Mouse (Mus musculus): ENCODE data around the gene Racgap1. TPM values are rescaled to one million over a fixed set of nuclear protein-coding genes. Genes with fewer than 3 reads are reported as not detected.

Gene Racgap1
- polyA plus RNA-seq, 1 experiment from 2014 or later, result 39.0 TPM

DNA sequence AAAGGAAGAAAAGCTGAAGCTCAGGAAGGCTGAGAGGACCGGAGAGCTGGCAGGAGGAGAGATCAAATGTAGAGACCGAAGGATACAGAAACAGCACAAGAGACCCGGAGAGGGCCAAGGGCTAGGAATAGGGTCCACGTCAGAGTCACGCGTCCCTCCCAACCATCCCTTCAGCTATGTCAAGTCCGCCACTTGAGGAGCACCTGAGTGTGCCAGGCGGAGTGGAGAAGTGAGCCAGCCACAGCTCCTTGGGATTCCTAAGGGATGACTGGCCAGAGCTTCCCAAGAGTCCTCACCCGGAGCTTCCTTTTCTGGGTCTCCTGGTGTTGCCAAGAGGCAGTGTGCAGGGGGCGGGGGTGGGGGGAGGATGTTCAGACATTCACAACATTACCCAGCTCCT is 56.5 kb downstream of the Racgap1 start:
- H3K4me2 ChIP-seq (ENCODE audit: low read length), result no peak overlapping the region
- H3K9me3 ChIP-seq (replicated peaks; ENCODE audit: control insufficient read depth, low read length, poor library complexity, severe bottlenecking), result no peaks in the 10 kb centered on the region
- peaks cover 47% of the 10 kb centered on the region for H3K27me3 ChIP-seq (ENCODE audit: control insufficient read depth, insufficient read depth, low read depth, low read length)
- no peak for ATAC-seq
- peaks cover 11% of the 10 kb centered on the region for H3K4me1 ChIP-seq (ENCODE audit: control insufficient read depth, insufficient read depth, low read length)
- H3K9ac ChIP-seq (ENCODE audit: low read depth, low read length), result no peak overlapping the region
- WGBS, result 90% methylated on average over 10 of the region's 10 CpGs
- H3K4me3 ChIP-seq (ENCODE audit: low read depth, low read length), result no peak overlapping the region
- H3K36me3 ChIP-seq (ENCODE audit: control insufficient read depth, insufficient read depth, low read length), result no peaks in the 10 kb centered on the region
- H3K27ac ChIP-seq (ENCODE audit: low read length), result no peak overlapping the region

DNA sequence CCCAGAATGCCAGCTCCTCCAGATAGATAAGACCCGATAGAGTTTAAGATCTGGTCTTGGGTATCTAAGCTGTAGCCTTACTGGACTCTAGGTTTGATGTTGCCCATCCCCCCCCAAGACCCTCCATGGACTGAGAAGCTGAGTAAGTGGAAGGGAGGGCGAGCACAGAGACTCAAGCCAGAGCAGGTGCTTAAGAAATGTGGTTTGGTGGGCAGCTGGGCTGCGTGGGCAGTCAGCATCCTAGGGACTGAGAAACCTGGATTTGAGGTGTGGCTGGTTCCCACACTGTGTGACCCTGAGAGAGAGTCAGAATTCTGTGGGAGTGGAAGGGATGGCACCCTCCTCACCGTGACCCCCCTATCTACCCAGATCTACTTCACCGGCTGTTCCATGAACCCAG is 58.6 kb downstream of the Racgap1 start:
- ATAC-seq, result no peak
- no peak overlapping the region for H3K9ac ChIP-seq (ENCODE audit: low read depth, low read length)
- H3K27ac ChIP-seq (ENCODE audit: low read length), result no peak overlapping the region
- 88% methylated on average over 5 of the region's 5 CpGs for WGBS
- peaks cover 6% of the 10 kb centered on the region; the same call in 1 of the 2 replicates for H3K4me1 ChIP-seq (ENCODE audit: control insufficient read depth, insufficient read depth, low read length)
- peaks cover 66% of the 10 kb centered on the region for H3K27me3 ChIP-seq (ENCODE audit: control insufficient read depth, insufficient read depth, low read depth, low read length)
- no peak overlapping the region for H3K4me2 ChIP-seq (ENCODE audit: low read length)
- no peak overlapping the region for H3K4me3 ChIP-seq (ENCODE audit: low read depth, low read length)
- H3K9me3 ChIP-seq (replicated peaks; ENCODE audit: control insufficient read depth, low read length, poor library complexity, severe bottlenecking), result no peaks in the 10 kb centered on the region
- no peaks in the 10 kb centered on the region for H3K36me3 ChIP-seq (ENCODE audit: control insufficient read depth, insufficient read depth, low read length)

DNA sequence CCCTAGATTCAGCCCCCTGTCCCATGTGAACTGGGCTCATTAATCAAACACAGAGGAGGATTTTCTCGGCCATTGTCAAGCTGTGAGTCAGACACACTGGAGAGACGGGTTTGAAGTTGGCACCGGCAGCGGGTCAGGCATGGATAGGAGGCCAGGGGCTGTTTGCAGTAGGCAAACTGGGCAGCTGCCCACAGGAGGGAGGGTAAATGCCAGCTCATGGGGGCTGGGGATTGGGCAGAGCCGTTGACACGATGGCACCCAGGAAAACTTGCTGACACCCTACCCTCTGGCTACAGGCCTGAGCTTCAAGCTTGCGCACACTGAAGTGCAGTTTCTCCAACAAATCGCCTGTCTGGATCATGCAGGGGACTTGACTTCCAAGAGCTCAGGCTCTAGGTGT is 59.3 kb downstream of the Racgap1 start:
- Histone ChIP-seq H3K4me3 (ENCODE audit: low read depth, low read length) (no peak overlapping the region), H3K27me3 (ENCODE audit: control insufficient read depth, insufficient read depth, low read depth, low read length) (peaks cover 64% of the 10 kb centered on the region), H3K4me2 (ENCODE audit: low read length) (no peak overlapping the region), H3K9me3 (replicated peaks; ENCODE audit: control insufficient read depth, low read length, poor library complexity, severe bottlenecking) (no peaks in the 10 kb centered on the region), H3K36me3 (ENCODE audit: control insufficient read depth, insufficient read depth, low read length) (no peaks in the 10 kb centered on the region), H3K4me1 (ENCODE audit: control insufficient read depth, insufficient read depth, low read length) (peaks cover 6% of the 10 kb centered on the region; the same call in 1 of the 2 replicates), H3K27ac (ENCODE audit: low read length) (no peak overlapping the region), H3K9ac (ENCODE audit: low read depth, low read length) (no peak overlapping the region)
- no peak for ATAC-seq
- WGBS, result 66% methylated on average over 8 of the region's 8 CpGs

DNA sequence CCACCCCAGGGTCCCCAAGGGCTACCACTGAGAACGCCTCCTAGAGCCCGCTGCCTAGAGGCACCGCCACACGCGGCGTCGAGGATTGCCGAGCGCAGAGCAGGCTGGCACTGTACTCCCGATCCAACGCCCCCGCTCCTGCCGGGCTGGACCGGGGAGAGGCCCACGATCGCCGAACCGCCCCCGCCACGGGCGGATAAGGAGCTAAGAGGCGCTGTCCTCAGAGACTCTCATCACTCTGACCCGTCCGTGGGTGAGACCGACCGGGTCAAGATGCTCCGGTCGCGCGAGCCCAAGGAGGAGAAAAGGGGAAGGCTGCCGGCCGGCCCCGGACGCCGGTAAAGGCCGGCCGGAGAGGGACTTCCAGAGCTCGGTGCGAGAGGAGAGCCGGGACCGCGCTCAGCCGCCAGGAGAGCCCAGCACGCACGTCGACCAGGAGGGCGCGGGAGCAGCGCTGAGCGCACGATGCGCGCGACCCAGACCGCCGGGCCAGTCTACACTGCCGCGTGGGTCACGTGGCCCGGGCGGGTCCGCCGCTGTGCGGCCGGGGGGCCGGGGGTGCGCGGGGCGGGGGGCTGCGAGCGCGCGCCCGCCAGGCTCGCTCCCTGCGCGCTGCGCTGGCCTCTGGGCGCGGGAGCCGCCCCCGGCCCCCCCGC is 60.9 kb downstream of the Racgap1 start, which contains the start of gene Aqp5:
Gene Aqp5 (plus strand): TSS at position 354 of the 656 bp plus-strand sequence.
- under 1% methylated on average over 53 of the region's 83 CpGs for WGBS
- Histone ChIP-seq H3K4me1 (ENCODE audit: control insufficient read depth, insufficient read depth, low read length) (peaks cover 6% of the 10 kb centered on the region; the same call in 1 of the 2 replicates), H3K9ac (ENCODE audit: low read depth, low read length) (peak within 1 kb of the TSS; percentile 45; the same call in 1 of the 2 replicates), H3K4me2 (ENCODE audit: low read length) (peak within 1 kb of the TSS; percentile 60), H3K27ac (ENCODE audit: low read length) (no peak within 1 kb of the TSS), H3K36me3 (ENCODE audit: control insufficient read depth, insufficient read depth, low read length) (no peaks in the 10 kb centered on the region), H3K27me3 (ENCODE audit: control insufficient read depth, insufficient read depth, low read depth, low read length) (peaks cover 74% of the 10 kb centered on the region), H3K9me3 (replicated peaks; ENCODE audit: control insufficient read depth, low read length, poor library complexity, severe bottlenecking) (no peaks in the 10 kb centered on the region), H3K4me3 (ENCODE audit: low read depth, low read length) (peak within 1 kb of the TSS; percentile 44)
- peak; percentile 71 for ATAC-seq

DNA sequence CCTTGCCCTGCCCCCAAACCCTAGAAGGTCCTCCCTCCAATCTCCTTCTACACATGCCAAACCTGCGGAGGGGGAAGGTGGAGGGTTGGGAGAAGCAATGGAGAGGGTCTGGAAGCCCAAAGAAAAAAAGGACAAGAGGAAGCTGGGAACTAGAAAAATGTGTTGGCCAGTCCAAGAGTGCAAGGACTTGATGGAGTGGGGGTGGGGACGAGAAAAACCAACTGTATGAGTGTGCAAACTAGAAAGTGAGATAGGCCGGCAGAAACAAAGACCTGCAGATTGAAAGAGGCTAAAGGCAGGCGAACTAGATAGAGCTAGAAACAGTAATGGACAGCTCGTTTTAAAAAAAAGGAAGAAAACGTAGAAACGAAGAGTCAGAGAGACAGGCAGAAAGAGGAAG is 61.8 kb downstream of the Racgap1 start:
- H3K4me3 ChIP-seq (ENCODE audit: low read depth, low read length), result no peak overlapping the region
- no peaks in the 10 kb centered on the region for H3K9me3 ChIP-seq (replicated peaks; ENCODE audit: control insufficient read depth, low read length, poor library complexity, severe bottlenecking)
- no peak overlapping the region for H3K27ac ChIP-seq (ENCODE audit: low read length)
- ATAC-seq, result no peak
- no peak overlapping the region for H3K9ac ChIP-seq (ENCODE audit: low read depth, low read length)
- H3K36me3 ChIP-seq (ENCODE audit: control insufficient read depth, insufficient read depth, low read length), result no peaks in the 10 kb centered on the region
- H3K27me3 ChIP-seq (ENCODE audit: control insufficient read depth, insufficient read depth, low read depth, low read length), result peaks cover 76% of the 10 kb centered on the region
- H3K4me1 ChIP-seq (ENCODE audit: control insufficient read depth, insufficient read depth, low read length), result peaks cover 8% of the 10 kb centered on the region
- 11% methylated on average over 7 of the region's 7 CpGs for WGBS
- no peak overlapping the region for H3K4me2 ChIP-seq (ENCODE audit: low read length)

DNA sequence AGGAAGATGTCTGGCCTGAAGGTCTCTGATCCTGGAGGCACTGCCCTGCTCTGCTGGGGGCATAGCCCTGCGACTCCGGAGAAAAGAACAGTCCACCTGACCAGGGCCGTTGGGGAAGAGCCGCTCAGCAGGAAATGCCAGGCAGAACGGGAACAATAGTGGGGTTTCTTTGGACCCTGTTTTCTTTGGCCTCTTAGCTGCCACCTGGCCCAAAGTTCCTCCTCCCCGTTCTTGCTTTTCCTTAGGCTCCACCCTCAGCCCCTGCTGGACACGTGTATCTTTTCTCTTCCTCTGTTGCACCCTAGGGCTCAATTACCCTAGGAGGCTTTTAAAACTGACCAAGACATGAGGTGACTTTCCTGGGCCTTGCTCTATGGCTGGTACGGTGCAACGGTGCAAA is 62.2 kb downstream of the Racgap1 start:
- no peak overlapping the region for H3K4me3 ChIP-seq (ENCODE audit: low read depth, low read length)
- no peak overlapping the region for H3K27ac ChIP-seq (ENCODE audit: low read length)
- H3K27me3 ChIP-seq (ENCODE audit: control insufficient read depth, insufficient read depth, low read depth, low read length), result peaks cover 73% of the 10 kb centered on the region
- H3K4me2 ChIP-seq (ENCODE audit: low read length), result no peak overlapping the region
- 6% methylated on average over 9 of the region's 9 CpGs for WGBS
- no peaks in the 10 kb centered on the region for H3K36me3 ChIP-seq (ENCODE audit: control insufficient read depth, insufficient read depth, low read length)
- H3K9me3 ChIP-seq (replicated peaks; ENCODE audit: control insufficient read depth, low read length, poor library complexity, severe bottlenecking), result no peaks in the 10 kb centered on the region
- H3K4me1 ChIP-seq (ENCODE audit: control insufficient read depth, insufficient read depth, low read length), result peaks cover 9% of the 10 kb centered on the region
- ATAC-seq, result no peak
- no peak overlapping the region for H3K9ac ChIP-seq (ENCODE audit: low read depth, low read length)

DNA sequence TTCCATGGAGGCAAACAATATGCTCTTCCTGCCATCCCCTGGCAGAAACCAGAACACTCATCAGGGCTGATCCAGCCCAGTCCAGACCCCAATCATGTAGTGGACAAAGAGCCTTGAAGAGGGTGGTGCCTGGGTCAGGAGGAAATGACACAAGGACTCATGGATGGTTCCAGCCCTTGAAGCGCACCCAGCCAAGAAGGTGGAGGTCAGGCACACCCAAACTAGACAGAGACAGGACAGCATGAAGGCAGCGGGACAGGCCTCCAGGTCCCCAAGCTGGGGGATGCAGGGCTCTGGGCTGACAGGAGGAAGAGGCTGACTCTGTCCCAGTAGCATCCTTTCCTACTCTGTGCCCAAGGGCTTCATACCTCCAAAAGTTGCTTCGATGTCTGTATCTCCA is 64.9 kb downstream of the Racgap1 start:
- Histone ChIP-seq H3K27me3 (ENCODE audit: control insufficient read depth, insufficient read depth, low read depth, low read length) (peaks cover 70% of the 10 kb centered on the region), H3K4me2 (ENCODE audit: low read length) (no peak overlapping the region), H3K27ac (ENCODE audit: low read length) (no peak overlapping the region), H3K9ac (ENCODE audit: low read depth, low read length) (no peak overlapping the region), H3K4me3 (ENCODE audit: low read depth, low read length) (no peak overlapping the region), H3K36me3 (ENCODE audit: control insufficient read depth, insufficient read depth, low read length) (no peaks in the 10 kb centered on the region), H3K9me3 (replicated peaks; ENCODE audit: control insufficient read depth, low read length, poor library complexity, severe bottlenecking) (no peaks in the 10 kb centered on the region), H3K4me1 (ENCODE audit: control insufficient read depth, insufficient read depth, low read length) (peaks cover 17% of the 10 kb centered on the region)
- 88% methylated on average over 3 of the region's 3 CpGs for WGBS
- ATAC-seq, result no peak

DNA sequence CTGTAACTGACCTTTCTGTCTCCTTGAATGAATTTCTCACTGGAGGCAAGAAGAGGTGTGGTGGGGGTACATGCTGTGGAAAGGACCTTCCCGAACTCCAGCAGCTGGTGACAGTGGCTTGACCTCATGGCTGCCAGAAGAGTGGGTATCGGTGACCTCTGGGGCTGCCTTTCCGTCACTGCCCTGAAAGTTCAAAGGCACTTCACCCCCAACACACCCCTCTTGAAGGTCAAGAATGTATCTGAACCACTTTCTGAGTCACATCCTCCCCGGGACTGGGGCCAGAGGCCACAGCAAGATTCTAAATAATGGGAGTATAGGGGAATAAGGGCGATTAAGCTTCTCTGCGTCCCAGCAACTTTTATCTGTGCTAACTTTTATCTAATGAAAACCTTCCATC is 65.7 kb downstream of the Racgap1 start:
- Histone ChIP-seq H3K4me2 (ENCODE audit: low read length) (no peak overlapping the region), H3K9ac (ENCODE audit: low read depth, low read length) (no peak overlapping the region), H3K36me3 (ENCODE audit: control insufficient read depth, insufficient read depth, low read length) (no peaks in the 10 kb centered on the region), H3K27me3 (ENCODE audit: control insufficient read depth, insufficient read depth, low read depth, low read length) (peaks cover 64% of the 10 kb centered on the region), H3K4me1 (ENCODE audit: control insufficient read depth, insufficient read depth, low read length) (peaks cover 15% of the 10 kb centered on the region), H3K9me3 (replicated peaks; ENCODE audit: control insufficient read depth, low read length, poor library complexity, severe bottlenecking) (no peaks in the 10 kb centered on the region), H3K4me3 (ENCODE audit: low read depth, low read length) (no peak overlapping the region), H3K27ac (ENCODE audit: low read length) (no peak overlapping the region)
- WGBS, result 67% methylated on average over 6 of the region's 6 CpGs
- no peak for ATAC-seq

DNA sequence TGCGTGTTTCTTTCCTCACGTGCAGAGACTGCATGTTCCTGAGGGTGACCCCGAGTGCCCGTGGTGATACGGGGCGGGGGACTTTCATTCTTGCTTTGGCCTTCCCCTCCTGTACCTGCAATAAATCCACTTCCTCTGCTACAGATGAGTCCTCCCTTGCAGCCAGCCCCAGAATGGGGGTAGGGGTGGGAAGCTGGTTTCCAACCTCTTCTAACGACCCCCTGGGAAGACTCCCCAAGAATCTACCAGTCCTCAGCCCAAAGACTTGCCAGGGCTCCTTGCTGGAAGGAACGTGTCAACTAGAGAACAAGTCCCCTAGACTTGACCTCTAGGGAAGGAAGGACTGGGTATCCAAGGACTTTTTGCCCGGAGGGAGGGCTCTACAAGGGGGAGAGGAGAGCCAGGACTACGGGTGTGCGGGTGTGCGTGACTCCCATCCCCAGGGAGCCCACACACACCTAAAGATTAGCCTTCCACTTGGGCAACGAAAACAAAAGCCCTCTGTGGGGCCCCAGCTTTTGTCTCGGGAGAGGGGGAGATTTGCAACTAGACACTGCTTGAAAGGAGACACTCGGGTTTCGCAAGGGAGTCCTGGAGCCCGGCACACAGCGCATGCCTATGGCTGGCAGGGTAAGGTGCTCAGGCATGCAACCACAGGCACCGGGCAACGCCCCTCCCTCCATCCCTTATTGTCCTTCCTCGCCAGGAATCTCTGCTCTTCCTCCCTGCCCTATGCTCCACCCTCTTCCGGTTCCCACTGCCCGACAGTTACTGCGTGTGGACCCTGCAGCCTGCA is 66.9 kb downstream of the Racgap1 start:
- H3K4me2 ChIP-seq (ENCODE audit: low read length), result peak overlapping the region; percentile 53
- peak overlapping the region; percentile 29; the same call in 1 of the 2 replicates for H3K4me3 ChIP-seq (ENCODE audit: low read depth, low read length)
- no peaks in the 10 kb centered on the region for H3K36me3 ChIP-seq (ENCODE audit: control insufficient read depth, insufficient read depth, low read length)
- 0 out of 2 replicates have a peak overlapping the region, but pooled peaks have one; percentile 21 for H3K9ac ChIP-seq (ENCODE audit: low read depth, low read length)
- 2% methylated on average over 24 of the region's 24 CpGs for WGBS
- H3K4me1 ChIP-seq (ENCODE audit: control insufficient read depth, insufficient read depth, low read length), result peaks cover 11% of the 10 kb centered on the region; the same call in 1 of the 2 replicates
- 0 out of 2 replicates have a peak, but pooled peaks have one; percentile 21 for ATAC-seq
- no peaks in the 10 kb centered on the region for H3K9me3 ChIP-seq (replicated peaks; ENCODE audit: control insufficient read depth, low read length, poor library complexity, severe bottlenecking)
- no peak overlapping the region for H3K27ac ChIP-seq (ENCODE audit: low read length)
- H3K27me3 ChIP-seq (ENCODE audit: control insufficient read depth, insufficient read depth, low read depth, low read length), result peaks cover 53% of the 10 kb centered on the region
